Mouse (Mus musculus) heart, embryonic 10.5 days (tissue): ENCODE measurements around the gene Gm8909. TPM values are rescaled to one million over a fixed set of nuclear protein-coding genes. Genes with fewer than 3 reads are reported as not detected.
A peak's percentile ranks its signal among the peaks of the same experiment; 100 is the strongest.
"Not testable (repeated sequence)": the region's sequence is repeated elsewhere in the genome, so short reads cannot be mapped to it uniquely, and the experiment has no call there.

Source experiments
- DNase-seq: peaks from one replicate; pipeline ENCODE4 v3.0.0-alpha.2; 2017; ENCODE audit warnings: low spot score
- H3K27ac ChIP-seq: fragments of 300-500 bp; sonication (generic); 2 replicates; pipeline ENCODE4 v1.5.1; 2016; ENCODE audit warnings: mild to moderate bottlenecking
- H3K27me3 ChIP-seq: fragments of 300-500 bp; sonication (generic); 2 replicates; pipeline ENCODE4 v1.6.1; 2016; ENCODE audit warnings: mild to moderate bottlenecking; ENCODE audit not compliant: poor library complexity, insufficient read depth, severe bottlenecking
- H3K36me3 ChIP-seq: fragments of 300-500 bp; sonication (generic); 2 replicates; pipeline ENCODE4 v1.6.1; 2016; ENCODE audit warnings: mild to moderate bottlenecking, moderate library complexity
- H3K4me1 ChIP-seq: fragments of 300-500 bp; sonication (generic); 2 replicates; pipeline ENCODE4 v1.6.1; 2016; ENCODE audit warnings: mild to moderate bottlenecking
- H3K4me3 ChIP-seq: fragments of 300-500 bp; sonication (generic); 2 replicates; pipeline ENCODE4 v1.5.1; 2016; ENCODE audit warnings: mild to moderate bottlenecking, moderate library complexity
- H3K9me3 ChIP-seq: fragments of 300-500 bp; sonication (generic); 2 replicates; pipeline ENCODE4 v1.6.1; 2016; ENCODE audit warnings: mild to moderate bottlenecking, moderate library complexity
- WGBS: fragments of 180-500 bp; shearing (Covaris S2); methylation state at CpG from one replicate; pipeline ENCODE4 v1.1.7; 2016; 5-methylcytosine and 5-hydroxymethylcytosine counted together
- polyA plus RNA-seq: library from polyadenylated mRNA; unstranded; fragments of >200 nt; fragmentation: Nextera tagmentation; extraction: Ambion mirVana; gene quantifications from 2 replicates; pipeline ENCODE4 v1.2.1, GENCODE M21; 2016

Gm8909 gene
- polyA plus RNA-seq, 1 experiment from 2014 or later = 0.40 TPM

DNA sequence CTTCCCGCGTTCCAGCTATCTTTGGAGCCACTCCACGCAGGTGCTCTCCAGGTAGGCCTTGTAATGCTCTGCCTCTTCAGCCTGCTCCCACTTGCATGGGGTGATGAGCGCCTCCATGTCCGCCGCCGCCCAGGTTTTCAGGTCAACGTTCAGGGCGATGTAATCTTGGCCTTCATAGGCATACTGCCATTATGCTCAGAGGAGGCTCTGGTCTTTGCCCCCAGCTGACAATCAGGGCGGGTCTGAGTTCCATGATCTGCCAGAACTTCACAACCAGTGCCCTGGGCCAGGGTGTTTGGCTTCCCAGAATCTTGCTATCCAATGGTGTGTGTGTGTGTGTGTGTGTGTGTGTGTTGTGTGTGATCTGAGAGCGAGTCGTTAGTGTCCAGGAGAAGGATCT is 13.9 kb upstream of the Gm8909 start:
- WGBS = 73% methylated on average over 12 of the region's 12 CpGs
- DNase-seq = peak; percentile 70
- H3K4me1 ChIP-seq = no peaks in the 10 kb centered on the region
- H3K9me3 ChIP-seq = no peaks in the 10 kb centered on the region
- H3K36me3 ChIP-seq = no peaks in the 10 kb centered on the region
- no peak overlapping the region for H3K4me3 ChIP-seq
- H3K27ac ChIP-seq = no peak overlapping the region
- peaks cover 61% of the 10 kb centered on the region for H3K27me3 ChIP-seq

GRCm38 (mm10) chr17:36179446-36179845 is 11.1 kb upstream of the Gm8909 start:
- not testable (repeated sequence) for H3K36me3 ChIP-seq, H3K27ac ChIP-seq, H3K4me1 ChIP-seq, H3K9me3 ChIP-seq
- H3K4me3 ChIP-seq = peak overlapping the region; percentile 53; the same call in 1 of the 2 replicates
- DNase-seq = peak; percentile 59
- H3K27me3 ChIP-seq = peaks cover 39% of the 10 kb centered on the region
- 12% methylated on average over 10 of the region's 10 CpGs for WGBS

DNA sequence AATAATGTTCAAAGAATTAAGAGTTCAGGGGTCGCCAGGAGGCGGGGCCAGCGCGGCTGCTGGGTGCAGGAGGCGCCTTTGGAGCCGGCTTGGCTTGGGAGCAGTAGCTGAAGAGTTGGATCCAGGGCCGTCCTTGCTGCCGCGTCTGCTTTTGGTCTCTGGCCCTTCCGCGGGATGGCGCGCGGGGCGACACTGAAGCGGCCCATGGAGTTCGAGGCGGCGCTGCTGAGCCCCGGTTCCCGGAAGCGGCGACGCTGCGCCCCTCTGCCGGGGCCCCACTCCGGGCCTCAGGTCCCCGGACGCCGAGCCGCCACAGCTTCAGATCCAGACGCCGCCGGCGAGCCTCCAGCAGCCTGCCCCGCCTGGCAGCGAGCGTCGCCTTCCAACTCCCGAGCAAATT is 10.6 kb upstream of the Gm8909 start:
- WGBS = under 1% methylated on average over 40 of the region's 40 CpGs

GRCm38 (mm10) chr17:36176132-36176531 is 7.8 kb upstream of the Gm8909 start:
- H3K27me3 ChIP-seq = peaks cover 18% of the 10 kb centered on the region
- H3K4me1 ChIP-seq, DNase-seq, H3K36me3 ChIP-seq, H3K27ac ChIP-seq, H3K9me3 ChIP-seq, H3K4me3 ChIP-seq: not testable (repeated sequence)
- no CpG with 5 or more reads among the region's 2 CpGs for WGBS

More for the DNA sequence above, 10.6 kb upstream of the Gm8909 start:
- not testable (repeated sequence) for H3K9me3 ChIP-seq, H3K4me1 ChIP-seq, H3K36me3 ChIP-seq, H3K27ac ChIP-seq
- peaks cover 34% of the 10 kb centered on the region for H3K27me3 ChIP-seq
- DNase-seq = peak; percentile 72
- H3K4me3 ChIP-seq = peak overlapping the region; percentile 53

GRCm38 (mm10) chr17:36170287-36170814 is 2.0 kb upstream of the Gm8909 start:
- Histone ChIP-seq H3K27me3 (peaks cover 57% of the 10 kb centered on the region), H3K9me3 (no peaks in the 10 kb centered on the region), H3K36me3 (no peaks in the 10 kb centered on the region), H3K4me3 (no peak overlapping the region), H3K27ac (no peak overlapping the region), H3K4me1 (peaks cover 11% of the 10 kb centered on the region)
- WGBS = 54% methylated on average over 1 of the region's 1 CpGs
- no peak for DNase-seq

DNA sequence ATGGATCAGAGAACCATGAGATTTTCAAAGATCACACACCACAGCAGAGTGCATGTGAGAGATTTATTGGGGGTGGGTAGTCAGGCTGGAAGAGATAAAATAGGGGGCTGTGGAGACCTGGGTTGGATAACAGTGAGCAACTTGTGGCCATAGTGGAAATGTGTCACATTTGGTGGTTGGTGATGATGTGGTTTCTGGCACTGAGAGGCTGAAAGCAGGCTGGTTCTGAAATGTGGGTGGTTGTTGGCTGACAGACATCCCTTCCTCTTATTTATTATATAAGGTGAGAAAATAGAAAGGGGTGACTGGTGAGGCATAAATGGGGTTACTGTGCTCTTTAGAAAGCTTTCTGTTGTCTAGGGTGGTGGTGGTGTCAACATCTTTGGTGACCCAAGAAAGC is 1.4 kb upstream of the Gm8909 start:
- Histone ChIP-seq H3K9me3 (no peaks in the 10 kb centered on the region), H3K4me3 (no peak overlapping the region), H3K36me3 (no peaks in the 10 kb centered on the region), H3K27me3 (peaks cover 63% of the 10 kb centered on the region), H3K4me1 (peaks cover 11% of the 10 kb centered on the region), H3K27ac (no peak overlapping the region)
- no peak for DNase-seq

DNA sequence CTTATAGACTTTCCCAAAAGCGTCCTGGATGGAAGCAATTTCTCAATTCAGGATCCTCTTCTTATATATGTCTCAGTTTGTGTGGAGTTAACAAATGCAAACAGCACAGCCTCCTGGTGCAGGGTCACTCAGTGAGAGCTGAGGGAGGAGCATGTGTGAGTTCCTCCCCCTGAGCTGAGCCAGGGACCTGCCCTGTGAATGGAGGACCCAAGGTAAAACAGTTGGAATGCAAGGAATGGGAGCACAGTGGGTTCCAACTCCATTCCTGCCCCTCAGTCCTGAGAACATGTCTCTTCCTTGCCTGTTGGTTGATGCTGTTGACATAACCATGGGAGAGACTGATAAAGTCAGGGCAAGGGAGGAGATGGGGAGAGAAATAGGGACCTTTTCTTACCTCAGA is 757 bp upstream of the Gm8909 start:
- not testable (repeated sequence) for H3K36me3 ChIP-seq, H3K4me3 ChIP-seq, H3K27ac ChIP-seq, DNase-seq, H3K9me3 ChIP-seq
- Histone ChIP-seq H3K27me3 (peaks cover 69% of the 10 kb centered on the region), H3K4me1 (peaks cover 11% of the 10 kb centered on the region)
- WGBS = 14% methylated on average over 1 of the region's 1 CpGs

DNA sequence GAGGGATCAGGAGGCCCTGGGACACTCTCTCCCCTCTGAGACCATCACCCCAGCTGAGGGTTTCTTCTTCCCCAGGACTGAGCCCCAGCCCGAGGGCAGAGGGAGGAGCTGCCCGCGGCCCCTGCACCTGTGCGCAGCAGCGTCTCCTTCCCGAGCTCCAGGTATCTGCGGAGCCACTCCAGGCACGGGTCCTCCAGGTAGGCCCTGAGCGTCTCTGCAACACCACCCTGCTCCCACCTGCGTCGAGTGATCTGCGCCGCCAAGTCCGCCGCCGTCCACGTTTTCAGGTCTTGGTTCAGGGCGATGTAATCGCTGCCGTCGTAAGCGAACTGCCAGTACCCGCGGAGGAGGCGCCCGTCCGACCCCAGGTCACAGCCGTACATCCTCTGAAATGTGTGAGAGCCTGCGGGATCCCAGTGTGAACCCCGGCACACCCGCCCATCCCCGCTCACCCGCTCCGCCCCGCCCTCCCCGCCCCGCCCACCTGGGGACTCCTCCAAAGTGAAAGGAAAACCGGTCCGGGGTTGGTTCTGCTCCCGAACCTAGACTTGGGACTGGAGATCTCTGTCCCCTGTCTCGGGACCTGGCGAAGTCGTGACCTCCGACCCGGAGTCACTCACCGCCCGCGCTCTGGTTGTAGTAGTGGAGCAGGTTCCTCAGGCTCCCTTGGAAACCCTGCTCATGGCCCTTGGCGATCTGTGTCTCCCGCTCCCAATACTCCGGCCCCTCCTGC is 865 bp downstream of the Gm8909 start:
- Histone ChIP-seq H3K27ac (no peak overlapping the region), H3K36me3 (no peaks in the 10 kb centered on the region), H3K4me1 (peaks cover 11% of the 10 kb centered on the region), H3K9me3 (no peaks in the 10 kb centered on the region), H3K4me3 (peak overlapping the region; percentile 50), H3K27me3 (peaks cover 86% of the 10 kb centered on the region)
- no peak for DNase-seq
- 1% methylated on average over 51 of the region's 51 CpGs for WGBS

- H3K9me3 ChIP-seq, H3K36me3 ChIP-seq, H3K27ac ChIP-seq, DNase-seq, H3K4me3 ChIP-seq: not testable (repeated sequence)
- Histone ChIP-seq H3K27me3 (peaks cover 91% of the 10 kb centered on the region), H3K4me1 (peaks cover 11% of the 10 kb centered on the region)
- 21% methylated on average over 2 of the region's 2 CpGs for WGBS
Observed at GRCm38 (mm10) chr17:36166901-36167300, 1.4 kb downstream of the Gm8909 start.

GRCm38 (mm10) chr17:36161129-36162051 is 6.9 kb downstream of the Gm8909 start:
- Histone ChIP-seq H3K4me1 (peaks cover 8% of the 10 kb centered on the region), H3K4me3 (peak overlapping the region; percentile 46), H3K36me3 (no peaks in the 10 kb centered on the region), H3K9me3 (no peaks in the 10 kb centered on the region), H3K27me3 (peaks cover 90% of the 10 kb centered on the region), H3K27ac (no peak overlapping the region)
- 2% methylated on average over 56 of the region's 56 CpGs for WGBS
- no peak for DNase-seq

DNA sequence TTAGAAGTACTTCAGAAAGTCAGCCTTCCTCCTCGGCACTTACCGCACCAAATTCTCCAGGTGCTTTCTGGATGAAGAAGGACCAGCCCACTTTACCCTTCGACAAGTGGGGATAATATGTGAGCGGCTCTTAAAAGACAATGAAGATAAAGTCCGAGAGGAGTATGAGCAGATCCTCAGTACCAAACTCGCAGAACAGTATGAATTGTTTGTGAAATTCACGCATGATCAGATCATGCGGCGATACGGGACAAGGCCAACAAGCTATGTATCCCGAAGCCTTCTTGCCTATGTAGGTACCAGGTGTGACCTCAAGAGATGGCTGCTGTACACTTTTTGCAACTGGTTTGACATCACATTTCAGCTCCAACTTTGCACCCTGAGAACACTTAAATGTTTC is 10.1 kb downstream of the Gm8909 start:
- H3K4me1 ChIP-seq, DNase-seq, H3K27ac ChIP-seq, H3K36me3 ChIP-seq, H3K9me3 ChIP-seq: not testable (repeated sequence)
- WGBS = 13% methylated on average over 11 of the region's 11 CpGs
- Histone ChIP-seq H3K27me3 (peaks cover 90% of the 10 kb centered on the region), H3K4me3 (peak overlapping the region; percentile 51; the same call in 1 of the 2 replicates)

DNA sequence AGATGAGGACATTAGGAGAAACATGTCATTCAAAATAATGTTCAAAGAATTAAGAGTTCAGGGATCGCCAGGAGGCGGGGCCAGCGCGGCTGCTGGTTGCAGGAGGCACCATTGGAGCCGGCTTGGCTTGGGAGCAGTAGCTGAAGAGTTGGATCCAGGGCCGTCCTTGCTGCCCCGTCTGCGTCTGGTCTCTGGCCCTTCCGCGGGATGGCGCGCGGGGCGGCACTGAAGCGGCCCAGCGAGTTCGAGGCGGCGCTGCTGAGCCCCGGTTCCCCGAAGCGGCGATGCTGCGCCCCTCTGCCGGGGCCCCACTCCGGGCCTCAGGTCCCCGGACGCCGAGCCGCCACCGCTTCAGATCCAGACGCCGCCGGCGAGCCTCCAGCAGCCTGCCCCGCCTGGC is 10.6 kb downstream of the Gm8909 start:
- Histone ChIP-seq H3K27me3 (peaks cover 90% of the 10 kb centered on the region), H3K4me3 (peak overlapping the region; percentile 51)
- not testable (repeated sequence) for H3K9me3 ChIP-seq, H3K4me1 ChIP-seq, DNase-seq, H3K36me3 ChIP-seq, H3K27ac ChIP-seq
- WGBS = under 1% methylated on average over 36 of the region's 36 CpGs
